Mouse (Mus musculus) cerebellum, postnatal 36 days (tissue): ENCODE data around the gene Ccdc7a.
A peak's percentile ranks its signal among the peaks of the same experiment; 100 is the strongest.
"Not testable (repeated sequence)": the region's sequence is repeated elsewhere in the genome, so short reads cannot be mapped to it uniquely, and the experiment has no call there.

Experiments
- DNase-seq, 2 experiments: peaks; one replicate each; pipeline ENCODE4 v3.0.0; 2021 to 2022; ENCODE audit warnings: mixed read lengths in 2 of 2

The Ccdc7a gene

GRCm38 (mm10) chr8:129065417-129065816 lies at the start of gene Ccdc7a:
TSS of gene Ccdc7a (minus strand) at chr8:129065517.
- DNase-seq, result not testable (repeated sequence)

DNA sequence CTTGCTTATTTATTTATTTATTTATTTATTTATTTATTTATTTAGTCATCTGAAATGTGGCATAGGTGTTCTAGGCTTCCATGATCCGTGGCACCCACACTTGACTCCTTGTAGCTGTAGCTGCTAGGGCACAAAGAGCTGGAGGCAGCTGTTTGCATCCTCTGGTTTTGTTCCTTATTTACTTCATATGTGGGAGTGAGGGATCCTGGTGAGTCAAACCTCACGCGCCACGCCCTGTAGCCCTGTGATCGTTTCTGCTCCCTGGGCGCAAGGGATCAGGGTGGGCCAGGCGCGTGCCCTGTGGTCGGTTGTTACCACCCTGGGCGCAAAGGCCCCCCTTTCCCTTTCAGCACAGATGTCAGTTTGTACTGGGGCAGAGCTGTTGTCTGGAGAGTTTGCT lies 1.5 kb upstream of the Ccdc7a start, which contains the start of gene Ccdc7b:
Gene Ccdc7b (plus strand): TSS at position 301 of the 400 bp plus-strand sequence.
- not testable (repeated sequence) for DNase-seq

DNA sequence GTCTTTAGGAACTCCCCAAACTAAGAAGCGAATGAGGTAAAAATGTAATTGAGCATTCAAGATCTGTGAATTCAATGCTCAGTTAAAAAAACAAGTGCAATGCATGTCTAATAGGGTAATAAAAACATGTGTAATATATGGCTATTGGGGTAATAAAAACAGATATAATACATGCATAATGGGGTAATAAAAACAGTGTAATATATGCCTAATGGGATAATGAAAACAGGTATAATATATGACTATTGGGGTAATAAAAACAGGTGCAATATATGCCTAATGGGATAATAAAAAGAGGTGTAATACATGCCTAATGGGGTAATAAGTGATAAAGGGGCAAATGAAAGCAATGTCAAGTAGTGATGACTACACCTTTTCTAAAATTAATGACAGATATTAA lies 73.9 kb downstream of the Ccdc7a start:
- no peak for DNase-seq

DNA sequence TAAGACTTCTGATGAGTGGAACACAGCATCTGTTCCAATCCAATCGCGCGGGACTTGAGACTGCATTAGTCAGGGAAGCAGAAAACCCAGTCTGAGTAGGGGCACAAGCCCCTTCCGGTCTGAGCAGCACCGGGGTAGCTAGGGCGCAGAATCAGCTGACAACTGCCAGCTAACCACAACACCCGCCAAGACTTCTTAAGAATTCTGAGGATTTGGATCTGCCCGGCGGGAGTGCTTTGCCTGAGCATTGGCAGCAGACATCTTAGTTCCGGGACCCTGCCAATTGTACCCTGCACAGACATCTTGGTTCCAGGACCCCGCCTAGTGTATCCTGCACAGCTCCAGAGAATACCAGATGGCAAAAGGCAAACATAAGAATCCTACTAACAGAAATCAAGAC lies 116.4 kb downstream of the Ccdc7a start:
- not testable (repeated sequence) for DNase-seq

DNA sequence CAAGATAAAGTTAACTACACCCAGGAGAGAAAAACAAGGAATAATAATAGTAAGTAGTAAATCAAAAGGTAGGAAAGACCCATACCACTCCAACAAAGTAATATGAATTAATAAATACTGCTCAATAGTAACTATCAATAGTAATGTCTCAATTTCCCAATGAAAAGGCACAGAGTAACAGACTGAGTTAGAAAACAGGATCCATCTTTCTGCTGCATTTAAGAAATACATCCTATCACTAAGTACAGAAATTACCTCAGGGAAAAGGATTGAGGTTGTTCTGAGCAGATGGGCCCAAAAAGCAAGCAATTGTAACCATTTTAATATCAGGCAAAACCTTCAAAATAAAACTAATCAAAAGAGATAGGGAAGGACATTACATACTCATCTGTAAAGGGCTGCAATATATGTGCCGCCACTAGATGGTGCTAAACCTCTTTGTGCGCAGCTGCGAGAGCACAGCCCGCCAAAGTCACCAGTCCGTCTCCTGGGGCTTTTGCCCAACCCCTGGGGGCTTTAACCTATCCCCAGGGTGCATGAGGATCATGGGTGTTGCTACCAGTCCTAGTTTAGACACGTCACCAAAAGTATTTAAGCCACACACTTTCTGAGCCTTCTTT lies 124.2 kb downstream of the Ccdc7a start:
- peak; percentile 28 to 53 for DNase-seq

DNA sequence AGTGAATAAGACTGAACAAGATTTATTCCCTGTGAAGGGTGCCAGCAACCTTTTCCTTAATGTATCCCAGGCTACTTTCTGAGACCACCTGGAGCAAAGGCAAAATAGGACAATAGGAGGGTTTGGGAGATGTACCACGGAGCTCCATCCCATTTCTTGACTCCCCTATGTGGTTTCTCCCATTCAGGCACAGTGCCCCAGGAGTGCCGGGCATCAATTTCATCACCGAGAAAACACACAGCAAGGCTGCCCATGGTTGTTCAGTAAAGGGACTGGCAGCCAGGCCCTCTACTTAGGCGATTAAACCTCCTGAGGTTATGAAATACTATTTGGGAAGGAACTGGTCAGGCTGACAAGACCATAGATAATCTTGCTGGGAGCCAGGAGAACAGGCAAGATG lies 131.9 kb downstream of the Ccdc7a start:
- no peak for DNase-seq

DNA sequence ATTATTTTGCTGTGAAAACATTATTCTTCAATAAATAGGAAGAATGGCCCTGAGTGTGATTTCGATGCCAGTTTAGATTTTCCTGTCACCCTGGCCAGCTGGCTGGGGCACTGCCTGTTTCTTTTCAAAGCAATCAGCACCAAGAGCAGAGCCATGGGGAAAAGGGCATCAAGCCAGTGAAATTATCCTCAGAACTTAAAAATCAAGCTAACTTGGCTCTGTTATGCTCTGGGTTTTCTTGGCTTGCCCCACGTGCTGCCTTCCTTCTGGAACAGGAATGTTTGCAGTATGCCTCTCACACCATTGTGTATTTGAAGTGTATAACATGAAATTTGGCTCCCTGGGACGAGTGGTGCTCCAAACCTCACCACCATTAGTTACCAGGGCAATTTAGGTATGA lies 182.6 kb downstream of the Ccdc7a start:
- no peak for DNase-seq

DNA sequence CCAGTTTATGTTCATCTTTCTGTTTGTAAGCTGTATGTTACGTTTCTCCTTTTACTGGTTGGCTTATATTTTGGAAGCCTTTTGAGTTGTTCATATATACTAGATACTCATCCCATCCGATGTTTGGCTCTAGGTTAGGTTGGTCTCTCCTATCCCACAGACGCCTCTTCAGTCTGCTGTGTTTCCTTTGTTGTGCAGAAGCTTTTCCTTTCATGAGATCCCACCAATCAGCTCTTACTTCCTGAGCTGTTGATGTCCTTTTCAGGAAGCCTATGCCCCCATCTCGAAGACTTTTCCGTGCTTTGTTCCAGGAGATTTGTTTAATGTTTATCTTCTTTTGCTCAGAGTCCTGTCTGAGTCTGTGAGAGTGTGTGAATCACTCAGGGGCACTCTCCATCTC lies 221.6 kb downstream of the Ccdc7a start:
- no peak for DNase-seq

- no peak for DNase-seq
Measured at GRCm38 (mm10) chr8:128812521-128812920, 252.8 kb downstream of the Ccdc7a start.

DNA sequence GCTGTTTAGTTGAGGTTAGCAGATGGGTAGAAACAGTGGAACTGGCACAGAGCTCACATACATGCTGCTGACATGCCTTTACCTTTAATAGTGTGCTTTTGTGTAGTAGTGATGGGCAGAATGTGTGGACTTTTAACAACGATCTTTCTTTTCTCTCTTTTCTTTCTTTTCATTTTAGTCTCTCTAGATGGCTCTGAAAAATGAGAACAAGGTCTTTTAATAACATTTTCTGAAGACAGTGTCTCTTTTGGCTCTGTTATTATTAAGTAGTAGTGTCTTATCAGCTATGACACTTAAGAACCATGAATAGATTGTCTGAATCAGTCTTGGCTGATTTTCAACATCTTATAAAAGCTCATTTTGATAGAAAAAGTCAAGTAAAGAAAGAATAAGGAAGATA lies 266.7 kb downstream of the Ccdc7a start, which contains the start of gene Gm3952:
Gene Gm3952 (minus strand): TSS at position 101 of the 400 bp plus-strand sequence.
- no peak for DNase-seq

GRCm38 (mm10) chr8:128735692-128736091 lies 329.6 kb downstream of the Ccdc7a start:
- DNase-seq, result no peak

- DNase-seq, result no peak
Measured at GRCm38 (mm10) chr8:128734118-128734517, 331.2 kb downstream of the Ccdc7a start.

- no peak for DNase-seq
Measured at GRCm38 (mm10) chr8:128732254-128732653, 333.1 kb downstream of the Ccdc7a start.

GRCm38 (mm10) chr8:128727213-128727612 lies 338.1 kb downstream of the Ccdc7a start:
- no peak for DNase-seq

DNA sequence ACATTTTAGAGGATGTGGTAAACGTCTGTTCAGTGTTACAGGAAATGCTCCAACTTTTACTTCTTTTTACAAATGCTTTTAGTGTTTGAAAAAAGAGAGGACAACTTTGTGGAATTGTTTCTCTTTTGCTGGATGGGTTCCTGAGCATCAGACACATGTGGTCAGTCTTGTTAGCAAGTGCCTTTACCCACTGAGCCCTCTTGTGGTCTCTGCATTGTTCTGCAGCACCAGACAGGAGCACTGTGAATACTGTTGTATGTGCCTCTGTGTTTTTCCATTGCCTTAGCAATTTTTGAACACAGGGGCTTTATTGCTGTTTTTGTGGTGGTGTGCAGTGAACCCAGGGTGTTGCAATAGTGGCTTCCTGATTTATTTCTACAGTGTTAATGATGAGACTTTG lies 340.5 kb downstream of the Ccdc7a start:
- no peak for DNase-seq

GRCm38 (mm10) chr8:128716184-128716583 lies 349.1 kb downstream of the Ccdc7a start:
- DNase-seq, result no peak

DNA sequence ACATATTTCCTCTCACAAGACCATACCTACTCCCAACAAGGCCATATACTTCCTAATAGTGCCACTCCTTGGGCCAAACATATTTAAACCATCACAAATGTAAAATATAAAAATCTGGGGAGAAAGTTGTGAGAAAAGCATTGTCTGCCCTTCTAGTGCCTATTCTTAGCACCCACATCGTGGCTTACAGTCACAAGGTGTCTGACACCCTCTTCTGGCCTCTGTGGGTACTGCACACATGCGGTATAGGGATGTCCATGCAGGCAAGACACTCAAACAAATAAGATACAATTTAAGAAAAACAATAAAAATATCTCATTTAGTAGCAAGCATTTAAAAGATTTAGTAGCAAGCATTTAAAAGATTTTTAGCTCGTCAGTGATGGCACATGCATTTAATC lies 356.1 kb downstream of the Ccdc7a start:
- DNase-seq, result peak; percentile 71 to 75

DNA sequence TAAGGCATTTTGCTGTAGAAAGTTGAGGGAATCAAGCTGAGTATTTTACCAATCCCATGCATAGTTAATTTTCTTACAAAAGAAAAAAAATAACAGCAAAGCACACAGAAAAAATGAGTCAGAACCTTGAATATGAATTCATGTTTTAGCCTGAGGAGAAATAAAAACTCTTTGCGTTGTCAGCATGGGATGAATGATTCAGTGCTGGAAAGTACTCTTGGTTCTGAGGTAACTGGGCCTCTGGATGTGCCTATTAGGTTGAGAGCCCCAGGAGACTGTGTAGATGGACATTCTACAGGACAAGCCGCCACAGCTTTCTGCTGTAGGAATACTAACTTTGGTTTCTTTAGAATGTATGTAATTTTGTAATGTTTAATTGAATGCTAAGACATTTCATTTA lies 360.5 kb downstream of the Ccdc7a start:
- DNase-seq, result no peak

GRCm38 (mm10) chr8:128704376-128704775 lies 360.9 kb downstream of the Ccdc7a start:
- DNase-seq, result no peak

GRCm38 (mm10) chr8:128697945-128698344 lies 367.4 kb downstream of the Ccdc7a start:
- DNase-seq, result no peak

- no peak for DNase-seq
Measured at GRCm38 (mm10) chr8:128696701-128697397, 368.5 kb downstream of the Ccdc7a start.

- no peak for DNase-seq
Measured at GRCm38 (mm10) chr8:128690056-128690455, 375.3 kb downstream of the Ccdc7a start.

DNA sequence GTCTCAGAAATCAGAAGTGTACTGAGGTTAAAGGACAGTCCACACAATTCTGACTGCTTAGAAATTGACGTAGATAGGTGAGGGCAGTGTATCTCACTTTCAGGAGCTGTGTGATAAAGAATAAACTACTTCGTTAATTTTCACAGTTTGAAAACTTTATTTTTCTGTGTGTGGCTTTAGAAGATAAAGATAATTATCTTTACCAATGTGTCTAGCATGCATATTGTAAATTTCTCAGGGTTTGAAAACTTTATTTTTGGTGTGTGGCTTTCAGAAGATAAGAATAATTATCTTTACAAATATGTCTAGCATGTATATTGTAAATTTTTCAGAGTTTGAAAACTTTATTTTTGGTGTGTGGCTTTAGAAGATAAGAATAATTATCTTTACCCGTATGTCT lies 376.6 kb downstream of the Ccdc7a start:
- no peak for DNase-seq

- no peak for DNase-seq
Measured at GRCm38 (mm10) chr8:128686429-128686990, 378.8 kb downstream of the Ccdc7a start.
